Mouse (Mus musculus) olfactory bulb, adult 2 months (tissue): Measurements from ENCODE around the gene Inca1.

Experiments used
- CTCF ChIP-seq: fragments of 200-500 bp; IDR thresholded peaks from 2 replicates; pipeline ENCODE4 v1.5.1; 2012; ENCODE audit warnings: low read depth, mild to moderate bottlenecking, low read length, moderate library complexity; ENCODE audit not compliant: insufficient read depth
- POLR2A ChIP-seq: fragments of 200-500 bp; IDR thresholded peaks from 2 replicates; pipeline ENCODE4 v1.6.1; 2012; ENCODE audit warnings: mild to moderate bottlenecking, low read depth, low read length, moderate library complexity; ENCODE audit not compliant: insufficient read depth

- TF ChIP-seq POLR2A (no peak), CTCF (no peak)
Observed at GRCm38 (mm10) chr11:70706127-70706526, 6.2 kb upstream of the Inca1 start.
